In the genomic region with DNA sequence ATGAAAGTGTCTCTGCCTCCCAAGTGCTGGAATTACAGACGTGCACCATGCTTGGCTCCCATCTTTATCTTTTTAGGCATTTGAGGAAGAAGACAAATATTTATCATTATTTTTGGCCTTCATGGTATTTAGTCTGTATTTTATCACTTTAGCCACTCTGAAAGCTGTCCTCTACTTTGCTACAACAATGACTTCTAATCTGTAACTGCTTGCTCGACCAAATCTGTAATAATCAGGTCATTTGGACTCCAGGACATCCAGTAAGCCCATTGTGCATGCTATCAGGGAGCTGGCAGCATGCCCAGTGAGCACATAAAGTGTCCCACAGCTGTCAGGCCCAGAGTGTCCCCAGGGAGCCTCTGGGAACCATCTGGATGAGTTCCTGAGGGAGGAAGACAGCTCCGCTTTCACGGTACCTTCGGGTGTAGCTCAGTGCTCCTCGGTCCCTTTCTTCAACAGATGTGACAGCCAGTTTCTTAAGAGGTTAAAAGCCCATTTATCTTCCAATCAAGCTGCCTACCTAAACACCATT, we compare ENCODE assay signal across 9 mouse cellular contexts.
DNase-seq lines count a peak whose midpoint lies in the region; ATAC-seq and TF ChIP-seq lines count a peak whose summit lies in the region.
"Had no signal": no experiment of that assay in that cellular context is flagged by ENCODE, and none has a peak within 500 bp of the region (broad histone marks: within the 10 kb centered on the region; RNA-seq: fewer than 3 reads in every experiment).

No protein-coding gene starts in this region.

- no peak overlapping the region for H3K4me2 ChIP-seq in midbrain, embryonic 13.5 days (replicated peaks)
- H3K4me2 ChIP-seq in heart, embryonic 13.5 days = 0 out of 2 replicates have a peak overlapping the region, but pooled peaks have one; percentile 13
- no peak overlapping the region for H3K4me2 ChIP-seq in kidney, postnatal 0 days (ENCODE audit: low read length)

- H3K27me3 ChIP-seq in midbrain, embryonic 13.5 days = no peaks in the 10 kb centered on the region
- H3K27me3 ChIP-seq in midbrain, embryonic 10.5 days (ENCODE audit: low read depth, poor library complexity, severe bottlenecking) = no peaks in the 10 kb centered on the region
- no peaks in the 10 kb centered on the region for H3K27me3 ChIP-seq in cerebellum, adult 2 months (ENCODE audit: control insufficient read depth, insufficient read depth, low read length)
- H3K27me3 ChIP-seq in heart, embryonic 13.5 days (replicated peaks) = no peaks in the 10 kb centered on the region
- no peaks in the 10 kb centered on the region for H3K27me3 ChIP-seq in kidney, postnatal 0 days (ENCODE audit: insufficient read depth, low read length)
- no peaks in the 10 kb centered on the region for H3K27me3 ChIP-seq in forebrain, embryonic 10.5 days (ENCODE audit: poor library complexity, severe bottlenecking)

- WGBS in midbrain, embryonic 13.5 days = 31% methylated on average over 6 of the region's 6 CpGs
- WGBS in midbrain, embryonic 10.5 days = 88% methylated on average over 6 of the region's 6 CpGs
- WGBS in cerebellum, adult 2 months = 22% methylated on average over 6 of the region's 6 CpGs
- 22% methylated on average over 6 of the region's 6 CpGs for WGBS in heart, embryonic 13.5 days
- WGBS in kidney, postnatal 0 days = 22% methylated on average over 6 of the region's 6 CpGs
- 83% methylated on average over 6 of the region's 6 CpGs for WGBS in forebrain, embryonic 10.5 days

- H3K27ac ChIP-seq in midbrain, embryonic 13.5 days = peak overlapping the region; percentile 44; the same call in 1 of the 2 replicates
- H3K27ac ChIP-seq in midbrain, embryonic 10.5 days (replicated peaks) = no peak overlapping the region
- no peak overlapping the region; the same call in 1 of the 2 replicates for H3K27ac ChIP-seq in cerebellum, adult 2 months (ENCODE audit: insufficient read depth, low read length)
- H3K27ac ChIP-seq in heart, embryonic 13.5 days (replicated peaks) = no peak overlapping the region
- no peak overlapping the region for H3K27ac ChIP-seq in kidney, postnatal 0 days
- no peak overlapping the region for H3K27ac ChIP-seq in forebrain, embryonic 10.5 days

- H3K4me1 ChIP-seq in midbrain, embryonic 13.5 days (replicated peaks) = peaks cover 9% of the 10 kb centered on the region
- H3K4me1 ChIP-seq in midbrain, embryonic 10.5 days = peaks cover 7% of the 10 kb centered on the region; the same call in 1 of the 2 replicates
- peaks cover 9% of the 10 kb centered on the region for H3K4me1 ChIP-seq in cerebellum, adult 2 months (ENCODE audit: control insufficient read depth, insufficient read depth, low read length)
- peaks cover 16% of the 10 kb centered on the region for H3K4me1 ChIP-seq in heart, embryonic 13.5 days
- H3K4me1 ChIP-seq in kidney, postnatal 0 days (replicated peaks; ENCODE audit: insufficient read depth, low read length) = no peaks in the 10 kb centered on the region; the same call in 1 of the 2 replicates
- no peaks in the 10 kb centered on the region for H3K4me1 ChIP-seq in forebrain, embryonic 10.5 days

- H3K9me3 ChIP-seq in midbrain, embryonic 13.5 days = no peaks in the 10 kb centered on the region
- H3K9me3 ChIP-seq in midbrain, embryonic 10.5 days (replicated peaks) = no peaks in the 10 kb centered on the region
- no peaks in the 10 kb centered on the region for H3K9me3 ChIP-seq in heart, embryonic 13.5 days
- H3K9me3 ChIP-seq in kidney, postnatal 0 days (replicated peaks; ENCODE audit: low read length) = no peaks in the 10 kb centered on the region
- no peaks in the 10 kb centered on the region for H3K9me3 ChIP-seq in forebrain, embryonic 10.5 days

- ATAC-seq in midbrain, embryonic 13.5 days = no peak
- no peak for ATAC-seq in heart, embryonic 13.5 days (ENCODE audit: extremely low read depth, insufficient number of reproducible peaks, low FRiP score, low TSS enrichment)
- no peak for ATAC-seq in kidney, postnatal 0 days (replicated peaks; ENCODE audit: low FRiP score, low read depth)

- no peak overlapping the region for H3K9ac ChIP-seq in midbrain, embryonic 13.5 days (replicated peaks)
- H3K9ac ChIP-seq in heart, embryonic 13.5 days = no peak overlapping the region
- H3K9ac ChIP-seq in kidney, postnatal 0 days (ENCODE audit: low read depth, low read length) = no peak overlapping the region

- TF ChIP-seq POLR2A in cerebellum, adult 2 months (IDR thresholded peaks at IDR 0.05; ENCODE audit: borderline replicate concordance, insufficient read depth, low read length) = no peak

- no peak overlapping the region for H3K4me3 ChIP-seq in midbrain, embryonic 13.5 days (replicated peaks)
- H3K4me3 ChIP-seq in midbrain, embryonic 10.5 days = no peak overlapping the region
- H3K4me3 ChIP-seq in cerebellum, adult 2 months (replicated peaks; ENCODE audit: insufficient read depth, low read depth, low read length) = no peak overlapping the region
- H3K4me3 ChIP-seq in heart, embryonic 13.5 days = no peak overlapping the region
- H3K4me3 ChIP-seq in kidney, postnatal 0 days (replicated peaks; ENCODE audit: low read depth, low read length) = no peak overlapping the region
- no peak overlapping the region for H3K4me3 ChIP-seq in forebrain, embryonic 10.5 days
- H3K4me3 ChIP-seq: megakaryocyte, embryonic 14.5 days had no signal

- no peak for TF ChIP-seq CTCF in cerebellum, adult 2 months (IDR thresholded peaks at IDR 0.05; ENCODE audit: borderline replicate concordance, insufficient read depth, low read depth, low read length)
- TF ChIP-seq CTCF in kidney, postnatal 0 days (IDR thresholded peaks at IDR 0.05; ENCODE audit: low read depth) = no peak

- H3K36me3 ChIP-seq in midbrain, embryonic 13.5 days = peaks cover 33% of the 10 kb centered on the region
- peaks cover 42% of the 10 kb centered on the region for H3K36me3 ChIP-seq in midbrain, embryonic 10.5 days
- peaks cover 7% of the 10 kb centered on the region for H3K36me3 ChIP-seq in heart, embryonic 13.5 days
- 0 out of 2 replicates have a peak, but pooled peaks cover 2% of the 10 kb centered on the region for H3K36me3 ChIP-seq in kidney, postnatal 0 days (ENCODE audit: insufficient read depth, low read length)
- peaks cover 25% of the 10 kb centered on the region for H3K36me3 ChIP-seq in forebrain, embryonic 10.5 days (replicated peaks)

- DNase-seq in midbrain, embryonic 10.5 days (ENCODE audit: low spot score) = no peak
- DNase-seq in cerebellum, adult 2 months = peak; percentile 51 to 57
- peak; percentile 76 for DNase-seq in kidney, postnatal 0 days (ENCODE audit: low spot score)
- DNase-seq in retina, embryonic 14.5 days (ENCODE audit: low spot score) = peak; percentile 83
- no peak for DNase-seq in forebrain, embryonic 10.5 days (ENCODE audit: extremely low spot score, low spot score)
- DNase-seq in urinary bladder, postnatal 10 days (ENCODE audit: low spot score) = no peak

Comparison
In these comparisons a context has a peak if more than half of its experiments do, and no peak if none do; other contexts are left out.
1. DNase-seq: peak in cerebellum, adult 2 months (2 of 2), kidney, postnatal 0 days (single experiment) and retina, embryonic 14.5 days (single experiment); none in midbrain, embryonic 10.5 days (single experiment), forebrain, embryonic 10.5 days (single experiment) and urinary bladder, postnatal 10 days (single experiment).